Mouse (Mus musculus) heart, postnatal 0 days (tissue): ENCODE measurements around the gene Iba57. TPM values are rescaled to one million over a fixed set of nuclear protein-coding genes. Genes with fewer than 3 reads are reported as not detected.
A peak's percentile ranks its signal among the peaks of the same experiment; 100 is the strongest.

Experiments used
- ATAC-seq: fragments of 200-750 bp; cut with Nextera tagmentation; 2 replicates; pipeline ENCODE4 v1.8.0; 2017; ENCODE audit warnings: low read depth, moderate number of reproducible peaks, moderate library complexity; ENCODE audit not compliant: insufficient read depth
- DNase-seq: peaks from one replicate; pipeline ENCODE4 v3.0.0-alpha.2; 2016; ENCODE audit warnings: low spot score
- H3K27ac ChIP-seq: fragments of 300-500 bp; sonication (generic); 2 replicates; pipeline ENCODE4 v1.5.1; 2014; ENCODE audit warnings: low read depth, mild to moderate bottlenecking
- H3K27me3 ChIP-seq: fragments of 300-500 bp; sonication (generic); 2 replicates; pipeline ENCODE4 v1.6.1; 2014; ENCODE audit warnings: low read length, mixed read lengths; ENCODE audit not compliant: control insufficient read depth, insufficient read depth
- H3K36me3 ChIP-seq: fragments of 300-500 bp; sonication (generic); replicated peaks from 2 replicates; pipeline ENCODE4 v1.6.1; 2014; ENCODE audit warnings: low read length, mixed read lengths; ENCODE audit not compliant: control insufficient read depth, insufficient read depth
- H3K4me1 ChIP-seq: fragments of 300-500 bp; sonication (generic); 2 replicates; pipeline ENCODE4 v1.6.1; 2014; ENCODE audit warnings: antibody characterized with exemption; ENCODE audit not compliant: control insufficient read depth, insufficient read depth
- H3K4me2 ChIP-seq: fragments of 300-500 bp; sonication (generic); 2 replicates; pipeline ENCODE4 v1.6.1; 2014; ENCODE audit warnings: low read depth, mild to moderate bottlenecking, low read length, moderate library complexity
- H3K4me3 ChIP-seq: fragments of 300-500 bp; sonication (generic); 2 replicates; pipeline ENCODE4 v1.5.1; 2014; ENCODE audit warnings: low read depth, low read length
- H3K9ac ChIP-seq: fragments of 300-500 bp; sonication (generic); replicated peaks from 2 replicates; pipeline ENCODE4 v1.6.1; 2014; ENCODE audit warnings: low read depth, low read length, mixed read lengths
- H3K9me3 ChIP-seq: fragments of 300-500 bp; sonication (generic); replicated peaks from 2 replicates; pipeline ENCODE4 v1.6.1; 2016; ENCODE audit warnings: low read length; ENCODE audit not compliant: control insufficient read depth
- CTCF ChIP-seq: IDR thresholded peaks from 2 replicates; pipeline ENCODE4 v1.5.1; 2016; ENCODE audit warnings: antibody characterized with exemption, control low read depth, low read depth
- EP300 ChIP-seq: IDR thresholded peaks from 2 replicates; pipeline ENCODE4 v1.6.1; 2016; ENCODE audit warnings: antibody characterized with exemption, low read depth
- WGBS: fragments of 180-500 bp; shearing (Covaris S2); extraction: QIAGEN DNeasy Blood & Tissue Kit; methylation state at CpG from one replicate; pipeline ENCODE4 v1.1.7; 2014; 5-methylcytosine and 5-hydroxymethylcytosine counted together
- polyA plus RNA-seq: library from polyadenylated mRNA; unstranded; fragments of >200 nt; fragmentation: Nextera tagmentation; extraction: Ambion mirVana; gene quantifications from 2 replicates; pipeline ENCODE4 v1.2.1, GENCODE M21; 2015
- total RNA-seq: library from RNA; depleted of rRNA; stranded (reverse); fragments of >200 nt; gene quantifications from 2 replicates; pipeline ENCODE4 v1.2.3, GENCODE M21; 2014; ENCODE audit warnings: low replicate concordance

The Iba57 gene
- total and polyA plus RNA-seq, 2 experiments from 2014 or later, result 10.2 to 11.0 TPM

DNA sequence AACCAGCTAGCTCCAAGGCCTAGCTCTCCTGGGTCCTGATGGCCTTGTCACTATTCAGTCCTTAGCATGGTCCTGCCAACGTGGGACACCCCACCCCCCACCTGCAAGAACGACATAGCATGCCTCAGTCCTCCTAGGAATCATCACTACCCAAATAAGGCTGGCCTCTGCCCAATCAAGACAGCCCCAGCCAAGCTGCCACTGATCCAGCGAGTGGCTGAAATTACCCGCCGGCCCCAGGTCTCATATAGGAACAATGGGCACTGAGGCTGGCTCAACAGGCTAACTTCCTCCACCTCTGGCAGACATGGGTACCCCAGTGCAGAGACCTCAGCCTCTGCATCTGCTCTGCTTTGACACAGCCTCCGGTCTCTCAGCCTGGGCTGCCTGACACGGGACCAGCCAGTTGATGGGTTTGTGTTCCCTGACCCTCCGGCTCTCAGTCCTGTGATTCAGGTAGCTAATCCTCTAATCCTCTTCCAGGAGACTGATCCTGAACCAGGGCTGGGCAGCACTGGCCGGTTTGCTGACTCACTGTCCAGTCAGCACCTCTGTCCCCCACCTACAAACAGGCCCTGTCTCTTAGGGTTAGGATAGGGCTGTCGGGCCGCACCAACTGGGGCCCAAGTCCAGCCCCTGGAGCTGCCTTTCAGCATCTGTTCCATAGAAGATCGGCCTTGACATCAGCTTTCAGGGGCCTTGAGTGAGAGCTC, 26.4 kb downstream of the Iba57 start:
- Histone ChIP-seq H3K4me1 (peaks cover 34% of the 10 kb centered on the region), H3K27me3 (peaks cover 21% of the 10 kb centered on the region), H3K9me3 (no peaks in the 10 kb centered on the region), H3K36me3 (peaks cover 31% of the 10 kb centered on the region), H3K4me3 (peak overlapping the region; percentile 52), H3K4me2 (peak overlapping the region; percentile 76), H3K9ac (peak overlapping the region; percentile 77), H3K27ac (peak overlapping the region; percentile 99)
- ATAC-seq, result no peak
- TF ChIP-seq CTCF, result no peak
- TF ChIP-seq EP300, result no peak
- 41% methylated on average over 12 of the region's 12 CpGs for WGBS
- DNase-seq, result no peak

DNA sequence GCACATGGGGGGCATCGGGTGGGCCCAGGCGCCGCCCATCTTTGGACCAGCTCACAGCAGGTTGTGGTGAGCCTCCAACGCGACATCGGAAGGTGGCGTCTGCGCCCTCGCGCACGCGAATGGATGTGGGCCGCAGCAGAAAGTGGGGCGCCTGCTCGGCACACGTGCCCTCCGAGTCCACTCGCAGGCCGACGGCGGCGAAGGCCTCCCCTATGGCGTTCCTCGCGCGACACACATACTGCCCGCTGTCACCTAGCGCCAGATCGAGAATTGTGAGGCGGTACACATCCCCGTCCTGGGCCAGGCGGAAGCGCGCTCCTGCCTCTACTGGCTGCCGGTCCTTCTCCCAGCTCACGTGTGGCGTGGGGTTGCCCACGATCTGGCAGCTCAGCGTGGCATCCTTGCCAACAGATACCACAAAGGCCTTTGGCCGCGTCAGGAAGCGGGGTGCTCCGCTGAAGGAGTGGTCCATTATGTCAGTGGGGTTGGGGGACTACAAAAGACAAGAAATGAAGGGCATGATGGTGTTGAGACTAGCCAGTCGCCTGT, 27.6 kb downstream of the Iba57 start, which contains the start of gene Obscn:
Gene Obscn (minus strand): TSS at position 499 of the 549 bp plus-strand sequence.
- Histone ChIP-seq H3K27me3 (peaks cover 21% of the 10 kb centered on the region), H3K36me3 (peaks cover 40% of the 10 kb centered on the region), H3K9ac (peak within 1 kb of the TSS; percentile 77), H3K4me1 (peaks cover 30% of the 10 kb centered on the region), H3K9me3 (no peaks in the 10 kb centered on the region), H3K4me2 (peak within 1 kb of the TSS; percentile 76), H3K27ac (peak within 1 kb of the TSS; percentile 99), H3K4me3 (peak within 1 kb of the TSS; percentile 52)
- ATAC-seq, result no peak
- no peak for TF ChIP-seq EP300
- TF ChIP-seq CTCF, result no peak
- 33% methylated on average over 44 of the region's 44 CpGs for WGBS
- DNase-seq, result no peak

DNA sequence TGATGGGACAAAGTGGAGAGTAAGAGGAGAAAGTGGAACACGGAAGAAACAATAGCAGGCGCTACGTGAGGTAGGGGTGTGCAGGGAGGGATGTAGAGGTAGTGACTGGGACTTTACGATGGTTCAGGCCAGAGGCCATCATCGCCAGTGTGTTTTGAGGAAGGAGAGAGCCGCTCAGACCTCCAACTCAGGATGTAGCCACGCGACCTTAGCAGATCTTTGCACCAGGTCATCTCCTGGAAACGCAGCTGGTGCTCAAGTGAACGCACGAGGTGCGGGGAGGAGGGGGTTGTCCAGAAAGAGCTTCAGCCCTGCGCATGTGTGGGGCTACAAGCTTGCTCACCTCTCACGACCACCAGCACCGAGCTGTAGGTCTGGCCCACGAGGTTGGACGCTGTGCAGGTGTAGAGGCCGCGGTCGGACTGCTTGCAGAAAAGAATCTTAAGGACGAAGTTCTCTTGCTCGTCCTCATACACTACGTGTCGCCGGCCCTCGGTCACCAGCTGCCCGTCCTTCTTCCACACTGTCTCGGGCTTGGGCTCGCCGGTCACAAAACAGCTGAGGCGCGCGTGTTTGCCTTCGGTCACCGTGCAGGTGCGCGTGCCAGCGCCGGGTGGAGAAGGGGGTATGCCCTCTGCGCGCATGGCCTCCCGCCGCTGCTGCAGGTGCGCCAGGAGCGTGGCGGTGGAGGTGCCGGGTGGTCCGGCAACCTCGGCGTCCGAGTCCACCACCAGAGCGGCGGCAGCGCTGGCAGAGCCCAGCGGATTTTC, 28.3 kb downstream of the Iba57 start:
- DNase-seq, result no peak
- H3K4me1 ChIP-seq, result peaks cover 30% of the 10 kb centered on the region
- no peaks in the 10 kb centered on the region for H3K9me3 ChIP-seq
- no peak overlapping the region for H3K27ac ChIP-seq
- H3K27me3 ChIP-seq, result peaks cover 21% of the 10 kb centered on the region
- peak overlapping the region; percentile 76 for H3K4me2 ChIP-seq
- TF ChIP-seq EP300 (no peak), CTCF (no peak)
- peaks cover 44% of the 10 kb centered on the region for H3K36me3 ChIP-seq
- 35% methylated on average over 55 of the region's 55 CpGs for WGBS
- H3K9ac ChIP-seq, result no peak overlapping the region
- H3K4me3 ChIP-seq, result 0 out of 2 replicates have a peak overlapping the region, but pooled peaks have one; percentile 11
- no peak for ATAC-seq

DNA sequence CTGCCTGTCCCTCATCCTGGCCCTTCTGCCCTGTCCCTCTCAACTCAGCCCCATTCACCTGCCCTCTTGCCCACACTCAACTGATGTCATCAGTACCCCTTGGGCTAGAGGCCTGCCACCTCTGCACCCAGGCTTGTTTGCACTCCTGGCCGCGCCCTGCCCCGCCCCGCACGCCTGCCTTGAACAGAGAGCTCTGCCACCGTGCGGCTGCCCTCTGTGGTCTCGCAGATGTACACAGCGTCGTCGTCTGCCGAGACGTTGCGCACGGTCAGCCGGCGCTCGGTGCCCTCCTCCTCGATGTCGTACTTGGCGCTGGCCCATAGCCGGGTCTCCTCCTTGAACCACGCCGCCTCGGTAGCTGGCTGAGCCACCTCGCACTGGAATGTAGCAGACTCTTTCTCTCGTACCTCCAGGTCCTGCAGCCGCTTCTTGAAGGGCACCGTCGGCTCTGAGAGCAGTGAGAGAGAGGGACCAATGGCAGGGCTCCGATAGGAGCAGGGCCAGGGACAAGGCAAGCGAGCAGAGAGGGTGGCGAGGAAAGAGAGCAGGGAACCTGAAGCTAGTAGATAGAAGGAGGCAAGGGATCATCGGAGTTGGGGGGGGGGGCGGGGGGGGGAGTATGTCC, 29.1 kb downstream of the Iba57 start:
- ATAC-seq, result no peak
- Histone ChIP-seq H3K4me1 (peaks cover 25% of the 10 kb centered on the region), H3K4me3 (peak overlapping the region; percentile 11; the same call in 1 of the 2 replicates), H3K27me3 (peaks cover 21% of the 10 kb centered on the region), H3K4me2 (peak overlapping the region; percentile 76), H3K27ac (no peak overlapping the region), H3K9ac (0 out of 2 replicates have a peak overlapping the region, but pooled peaks have one; percentile 16), H3K9me3 (no peaks in the 10 kb centered on the region), H3K36me3 (peaks cover 48% of the 10 kb centered on the region)
- DNase-seq, result no peak
- 14% methylated on average over 33 of the region's 35 CpGs for WGBS
- TF ChIP-seq CTCF, result no peak
- no peak for TF ChIP-seq EP300

DNA sequence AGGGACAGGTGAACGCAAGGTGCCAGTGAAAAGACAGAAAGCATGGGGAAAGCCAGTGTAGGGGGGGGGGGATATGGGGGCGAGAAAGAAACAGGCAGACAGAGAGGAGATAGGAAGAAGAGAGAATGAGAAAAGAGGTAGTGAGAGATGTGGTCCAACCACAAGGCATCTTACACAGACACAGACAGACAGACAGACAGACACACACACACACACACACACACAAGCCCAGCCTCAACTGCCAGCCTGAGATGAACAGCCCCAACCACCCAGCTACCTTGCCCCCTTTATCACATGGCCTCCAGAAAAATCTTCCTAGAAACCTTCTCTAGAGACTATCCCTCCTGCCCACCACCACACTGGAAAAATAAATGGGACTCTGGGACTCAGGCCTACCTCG, 31.5 kb downstream of the Iba57 start:
- Histone ChIP-seq H3K36me3 (peaks cover 57% of the 10 kb centered on the region), H3K4me3 (no peak overlapping the region), H3K27me3 (peaks cover 21% of the 10 kb centered on the region), H3K9me3 (no peaks in the 10 kb centered on the region), H3K4me1 (peaks cover 14% of the 10 kb centered on the region; the same call in 1 of the 2 replicates), H3K9ac (no peak overlapping the region), H3K4me2 (no peak overlapping the region), H3K27ac (no peak overlapping the region)
- DNase-seq (no peak), ATAC-seq (no peak)
- TF ChIP-seq EP300 (no peak), CTCF (no peak)
- 74% methylated on average over 2 of the region's 3 CpGs for WGBS
